Mouse (Mus musculus) small intestine, adult 2 months (tissue): ENCODE data around the gene Ncor1. TPM values are rescaled to one million over a fixed set of nuclear protein-coding genes. Genes with fewer than 3 reads are reported as not detected.

Source experiments
- H3K27ac ChIP-seq: fragments of 200-500 bp; 2 replicates; pipeline ENCODE4 v1.5.1; 2012; ENCODE audit warnings: low read depth, low read length, control low read depth, inconsistent platforms; ENCODE audit not compliant: insufficient read depth
- H3K27me3 ChIP-seq: fragments of 200-500 bp; 2 replicates; pipeline ENCODE4 v1.6.1; 2012; ENCODE audit warnings: mild to moderate bottlenecking, moderate library complexity, low read length, inconsistent platforms; ENCODE audit not compliant: control insufficient read depth, insufficient read depth
- H3K36me3 ChIP-seq: fragments of 200-500 bp; 2 replicates; pipeline ENCODE4 v1.6.1; 2012; ENCODE audit warnings: mild to moderate bottlenecking, low read length, control low read depth, inconsistent platforms; ENCODE audit not compliant: control insufficient read depth, insufficient read depth
- H3K4me1 ChIP-seq: fragments of 200-500 bp; 2 replicates; pipeline ENCODE4 v1.6.1; 2012; ENCODE audit warnings: low read length, inconsistent platforms, mixed read lengths; ENCODE audit not compliant: control insufficient read depth, insufficient read depth, insufficient read length
- H3K4me3 ChIP-seq: fragments of 200-500 bp; 2 replicates; pipeline ENCODE4 v1.5.1; 2012; ENCODE audit warnings: low read depth, mild to moderate bottlenecking, control low read depth, inconsistent platforms, low read length, moderate library complexity
- CTCF ChIP-seq: fragments of 200-500 bp; IDR thresholded peaks from 2 replicates; pipeline ENCODE4 v1.5.1; 2012; ENCODE audit warnings: low read depth, mild to moderate bottlenecking, control low read depth, inconsistent platforms, low read length, moderate library complexity, mixed read lengths; ENCODE audit not compliant: insufficient replicate concordance, insufficient read length; ENCODE audit errors: extremely low read depth
- POLR2A ChIP-seq: fragments of 200-500 bp; IDR thresholded peaks from 2 replicates; pipeline ENCODE4 v1.6.1; 2012; ENCODE audit warnings: low read depth, mild to moderate bottlenecking, control low read depth, inconsistent platforms, low read length, moderate library complexity
- WGBS: fragments of 180-500 bp; shearing (Covaris S2); methylation state at CpG from one replicate; pipeline ENCODE4 v1.1.7; 2018; 5-methylcytosine and 5-hydroxymethylcytosine counted together
- polyA plus RNA-seq: library from polyadenylated mRNA; depleted of rRNA; stranded (reverse); fragments of >200 nt; gene quantifications from 2 replicates; pipeline ENCODE4 v1.2.3, GENCODE M21; 2012

Ncor1 gene
- polyA plus RNA-seq, 1 experiment, result 130 TPM

DNA sequence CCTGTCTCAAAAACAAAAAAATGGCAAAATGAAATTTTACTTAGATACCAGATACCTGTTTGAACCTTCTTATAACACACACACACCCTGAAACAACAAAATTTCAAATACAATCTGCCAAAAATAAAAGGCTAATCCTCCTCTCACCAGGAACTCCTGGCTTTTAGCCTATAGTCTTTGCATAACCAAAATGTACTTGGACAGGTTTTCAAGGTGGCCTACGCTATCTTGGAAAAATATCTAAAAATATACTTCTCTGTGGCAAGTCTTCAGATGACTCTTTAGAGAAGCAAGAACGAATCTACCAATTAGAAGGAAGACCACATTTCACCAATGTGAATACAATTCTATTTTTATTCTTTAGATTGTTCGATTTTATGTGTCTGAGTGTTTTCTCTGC, 12.5 kb downstream of the Ncor1 start:
- no peak overlapping the region for H3K4me3 ChIP-seq
- H3K27me3 ChIP-seq, result no peaks in the 10 kb centered on the region
- H3K4me1 ChIP-seq, result 0 out of 2 replicates have a peak, but pooled peaks cover 4% of the 10 kb centered on the region
- H3K36me3 ChIP-seq, result peaks cover 19% of the 10 kb centered on the region
- TF ChIP-seq POLR2A (no peak), CTCF (no peak)
- 84% methylated on average over 3 of the region's 3 CpGs for WGBS
- H3K27ac ChIP-seq, result no peak overlapping the region

DNA sequence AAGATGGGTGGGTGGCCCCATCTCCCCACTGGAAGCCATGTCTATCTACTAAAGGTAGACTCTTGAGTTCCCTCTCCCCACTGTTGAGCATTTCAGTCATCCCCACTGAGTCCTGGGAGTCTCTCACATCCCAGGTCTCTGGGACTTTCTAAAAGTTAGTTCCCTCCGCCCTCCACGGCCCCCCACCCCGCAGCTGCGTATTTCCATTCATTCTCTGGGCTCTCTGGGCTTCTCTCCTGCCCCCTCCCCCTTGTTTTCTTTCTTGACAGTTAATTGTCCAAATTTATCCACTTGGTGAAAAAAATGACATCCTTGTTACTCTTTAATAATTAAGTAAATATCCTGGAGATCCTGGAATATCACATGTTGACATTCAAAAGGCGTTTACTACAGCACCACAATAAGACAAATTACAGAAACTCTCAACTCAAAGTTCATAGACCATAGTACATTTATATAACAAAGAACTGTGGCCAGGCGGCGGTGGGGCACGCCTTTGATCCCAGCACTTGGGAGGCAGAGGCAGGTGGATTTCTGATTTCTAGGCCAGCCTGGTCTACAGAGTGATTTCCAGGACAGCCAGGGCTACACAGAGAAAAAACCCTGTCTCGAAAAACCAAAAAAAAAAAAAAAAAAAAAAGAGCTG, 17.5 kb downstream of the Ncor1 start:
- Histone ChIP-seq H3K27me3 (no peaks in the 10 kb centered on the region), H3K4me1 (no peaks in the 10 kb centered on the region), H3K4me3 (no peak overlapping the region), H3K27ac (no peak overlapping the region), H3K36me3 (peaks cover 21% of the 10 kb centered on the region)
- TF ChIP-seq CTCF (no peak), POLR2A (no peak)
- whole genome bisulfite sequencing, result 73% methylated on average over 9 of the region's 9 CpGs

- TF ChIP-seq CTCF (no peak), POLR2A (no peak)
- H3K4me1 ChIP-seq, result no peaks in the 10 kb centered on the region
- 97% methylated on average over 2 of the region's 2 CpGs for WGBS
- H3K4me3 ChIP-seq, result no peak overlapping the region
- no peak overlapping the region for H3K27ac ChIP-seq
- peaks cover 42% of the 10 kb centered on the region for H3K36me3 ChIP-seq
- H3K27me3 ChIP-seq, result no peaks in the 10 kb centered on the region
Measured at GRCm38 (mm10) chr11:62432211-62432610, 26.1 kb downstream of the Ncor1 start.

DNA sequence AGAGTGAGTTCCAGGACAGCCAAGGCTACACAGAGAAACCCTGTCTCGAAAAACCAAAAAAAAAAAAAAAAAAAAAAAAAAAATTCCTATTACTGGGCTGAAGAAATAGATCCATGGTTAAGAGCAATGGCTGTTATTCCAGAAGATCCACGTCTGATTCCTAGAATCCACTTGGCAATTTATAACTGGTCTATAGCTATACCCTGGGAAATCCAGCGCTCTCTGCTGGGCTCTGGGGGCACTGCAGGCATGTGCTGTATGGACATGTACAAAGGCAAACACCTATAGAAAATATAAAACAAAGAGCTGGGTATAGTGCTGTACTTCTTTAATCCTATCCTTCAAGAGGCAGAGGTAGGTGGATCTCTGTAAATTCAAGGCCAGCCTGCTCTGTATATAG, 31.2 kb downstream of the Ncor1 start:
- H3K36me3 ChIP-seq, result peaks cover 36% of the 10 kb centered on the region
- H3K4me1 ChIP-seq, result no peaks in the 10 kb centered on the region
- peak; percentile 53; the same call in 1 of the 2 replicates for TF ChIP-seq CTCF
- TF ChIP-seq POLR2A, result no peak
- H3K27me3 ChIP-seq, result no peaks in the 10 kb centered on the region
- H3K27ac ChIP-seq, result no peak overlapping the region
- WGBS, result 82% methylated on average over 2 of the region's 3 CpGs
- H3K4me3 ChIP-seq, result no peak overlapping the region

GRCm38 (mm10) chr11:62426266-62426665, 32.1 kb downstream of the Ncor1 start:
- Histone ChIP-seq H3K27me3 (no peaks in the 10 kb centered on the region), H3K4me3 (no peak overlapping the region), H3K36me3 (peaks cover 41% of the 10 kb centered on the region), H3K27ac (no peak overlapping the region), H3K4me1 (no peaks in the 10 kb centered on the region)
- TF ChIP-seq POLR2A (no peak), CTCF (no peak)
- WGBS, result 83% methylated on average over 5 of the region's 5 CpGs

- TF ChIP-seq POLR2A, result no peak
- TF ChIP-seq CTCF, result no peak
- Histone ChIP-seq H3K36me3 (peaks cover 36% of the 10 kb centered on the region), H3K27me3 (no peaks in the 10 kb centered on the region), H3K27ac (no peak overlapping the region), H3K4me3 (no peak overlapping the region), H3K4me1 (no peaks in the 10 kb centered on the region)
- 64% methylated on average over 2 of the region's 2 CpGs for WGBS
Measured at GRCm38 (mm10) chr11:62424525-62424924, 33.8 kb downstream of the Ncor1 start.

DNA sequence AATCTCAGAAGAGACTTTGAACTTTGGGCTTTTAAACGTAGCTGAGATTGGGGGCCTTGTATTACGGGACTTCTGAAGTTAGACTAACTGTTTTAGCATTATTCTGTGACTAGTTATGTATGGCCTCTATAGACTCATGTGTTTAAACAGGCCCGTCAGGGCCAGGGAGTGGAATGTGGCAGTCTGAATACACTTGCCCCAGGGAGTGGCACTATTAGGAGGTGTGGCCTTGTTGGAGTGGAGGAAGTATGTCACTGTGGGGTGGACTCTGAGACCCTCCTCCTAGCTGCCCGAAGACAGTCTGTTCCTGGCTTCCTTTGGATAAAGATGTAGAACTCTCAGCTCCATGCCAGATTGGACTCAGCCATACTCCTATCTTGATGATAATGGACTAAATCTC, 43.3 kb downstream of the Ncor1 start:
- H3K36me3 ChIP-seq, result peaks cover 46% of the 10 kb centered on the region
- H3K4me1 ChIP-seq, result no peaks in the 10 kb centered on the region
- no peaks in the 10 kb centered on the region for H3K27me3 ChIP-seq
- no peak overlapping the region for H3K4me3 ChIP-seq
- WGBS, result 69% methylated on average over 4 of the region's 4 CpGs
- H3K27ac ChIP-seq, result no peak overlapping the region
- TF ChIP-seq CTCF, result no peak
- no peak for TF ChIP-seq POLR2A
